Mouse (Mus musculus) cerebellum, adult 2 months (tissue): ENCODE data around the gene Agmo. TPM values are rescaled to one million over a fixed set of nuclear protein-coding genes. Genes with fewer than 3 reads are reported as not detected.

Experiments
- DNase-seq, 2 experiments: peaks; one replicate each; pipeline ENCODE4 v3.0.0; 2021
- H3K27ac ChIP-seq: fragments of 200-500 bp; 2 replicates; pipeline ENCODE4 v1.5.1; 2012; ENCODE audit warnings: low read length, control low read depth, inconsistent platforms; ENCODE audit not compliant: insufficient read depth
- H3K27me3 ChIP-seq: fragments of 200-500 bp; 2 replicates; pipeline ENCODE4 v1.6.1; 2012; ENCODE audit warnings: inconsistent platforms, mild to moderate bottlenecking, low read length, moderate library complexity; ENCODE audit not compliant: control insufficient read depth, insufficient read depth
- H3K4me1 ChIP-seq: fragments of 200-500 bp; 2 replicates; pipeline ENCODE4 v1.6.1; 2011; ENCODE audit warnings: low read length; ENCODE audit not compliant: control insufficient read depth, insufficient read depth
- H3K4me3 ChIP-seq: fragments of 200-500 bp; replicated peaks from 2 replicates; pipeline ENCODE3; 2011; ENCODE audit warnings: mild to moderate bottlenecking, low read depth, low read length, control low read depth; ENCODE audit not compliant: insufficient read depth
- CTCF ChIP-seq: fragments of 200-500 bp; IDR thresholded peaks from 2 replicates; pipeline ENCODE4 v1.5.1; 2011; ENCODE audit warnings: low read depth, mild to moderate bottlenecking, control low read depth, low read length, moderate library complexity, borderline replicate concordance; ENCODE audit not compliant: insufficient read depth
- POLR2A ChIP-seq: fragments of 200-500 bp; IDR thresholded peaks from 2 replicates; pipeline ENCODE4 v1.6.1; 2011; ENCODE audit warnings: low read length, control low read depth, borderline replicate concordance; ENCODE audit not compliant: insufficient read depth
- WGBS: fragments of 180-500 bp; shearing (Covaris S2); methylation state at CpG from one replicate; pipeline ENCODE4 v1.1.7; 2018; 5-methylcytosine and 5-hydroxymethylcytosine counted together
- polyA plus RNA-seq: library from polyadenylated mRNA; depleted of rRNA; stranded (reverse); fragments of >200 nt; gene quantifications from 2 replicates; pipeline ENCODE4 v1.2.3, GENCODE M21; 2012; rRNA removed

The Agmo gene
- polyA plus RNA-seq, 1 experiment = 5.4 TPM

DNA sequence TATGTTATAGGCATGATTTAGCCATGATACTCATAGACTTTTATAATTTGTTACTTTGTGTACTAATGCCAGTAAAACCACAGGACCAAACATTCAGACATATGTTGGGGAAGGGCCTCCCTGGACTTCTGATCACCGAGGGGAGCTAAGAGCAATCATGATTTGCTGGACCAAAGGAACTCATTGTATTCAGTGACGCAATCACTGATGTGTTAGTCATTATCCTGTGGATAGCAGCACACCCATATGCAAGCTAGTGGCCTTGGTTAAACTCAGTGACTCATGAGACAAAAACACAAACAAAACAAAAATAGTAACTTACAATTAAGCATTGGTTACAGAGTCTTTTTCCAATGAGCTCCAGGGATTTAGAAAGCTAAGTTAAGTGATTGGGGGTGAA, 373.3 kb downstream of the Agmo start:
- 83% methylated on average over 2 of the region's 2 CpGs for WGBS
- DNase-seq = no peak
- H3K27me3 ChIP-seq = no peaks in the 10 kb centered on the region
- H3K4me1 ChIP-seq = no peaks in the 10 kb centered on the region
- no peak overlapping the region for H3K4me3 ChIP-seq
- TF ChIP-seq CTCF = no peak
- no peak for TF ChIP-seq POLR2A
- no peak overlapping the region for H3K27ac ChIP-seq

DNA sequence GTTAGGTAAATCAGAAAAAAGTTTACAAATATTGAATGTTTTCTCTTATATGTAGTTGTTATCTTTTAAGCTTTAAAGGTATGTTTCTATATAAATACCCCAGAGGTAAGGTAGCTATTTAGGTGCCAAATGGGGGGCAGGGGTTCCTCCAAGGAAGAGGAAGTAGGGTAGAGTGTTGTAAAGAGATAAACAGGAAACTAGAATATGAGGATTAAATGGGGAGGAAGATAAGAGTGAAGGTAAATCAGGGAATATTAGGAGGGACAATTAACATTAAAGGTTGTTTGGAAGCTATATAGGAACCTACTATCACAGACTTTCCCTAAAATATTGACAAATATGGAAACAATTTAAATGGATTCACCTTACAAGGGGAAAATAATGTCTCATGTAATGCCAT, 382.6 kb downstream of the Agmo start:
- Histone ChIP-seq H3K27ac (no peak overlapping the region), H3K27me3 (no peaks in the 10 kb centered on the region), H3K4me1 (no peaks in the 10 kb centered on the region), H3K4me3 (no peak overlapping the region)
- TF ChIP-seq POLR2A (no peak), CTCF (no peak)
- DNase-seq = no peak

Other genes with a start within 250 kb of the Agmo start
- gene Meox2, start 133.1 kb upstream of the Agmo start, polyA plus RNA-seq = not detected in 2 replicates